Mouse (Mus musculus): ENCODE measurements at regions not wholly inside any gene's neighbourhood (a gene's known extent, or its start where the extent isn't known, plus 50 kb on each side); places are given as distances from the start of the nearest gene placed in this dataset.
"Not testable (repeated sequence)": the region's sequence is repeated elsewhere in the genome, so short reads cannot be mapped to it uniquely, and the experiment has no call there.

GRCm38 (mm10) chr14:71597859-71598258 is 893.8 kb downstream of the Gm9195 start:
- Histone ChIP-seq H3K9me3 (replicated peaks) (no peaks in the 10 kb centered on the region), H3K27me3 (no peaks in the 10 kb centered on the region), H3K4me1 (replicated peaks) (no peaks in the 10 kb centered on the region), H3K27ac (no peak overlapping the region), H3K36me3 (no peaks in the 10 kb centered on the region), H3K4me3 (replicated peaks) (no peak overlapping the region), H3K4me2 (no peak overlapping the region), H3K9ac (no peak overlapping the region)
- 48% methylated on average over 3 of the region's 3 CpGs for WGBS (ENCODE audit: insufficient replicate concordance)
- no peak for ATAC-seq (ENCODE audit: low read depth)
- DNase-seq = no peak

- Histone ChIP-seq H3K4me1 (replicated peaks) (no peaks in the 10 kb centered on the region), H3K4me3 (replicated peaks) (no peak overlapping the region), H3K27me3 (no peaks in the 10 kb centered on the region), H3K9me3 (replicated peaks) (no peaks in the 10 kb centered on the region), H3K4me2 (no peak overlapping the region), H3K9ac (no peak overlapping the region), H3K27ac (no peak overlapping the region), H3K36me3 (no peaks in the 10 kb centered on the region)
- ATAC-seq (ENCODE audit: low read depth) (no peak), DNase-seq (no peak)
- 14% methylated on average over 1 of the region's 1 CpGs for WGBS (ENCODE audit: insufficient replicate concordance)
Measured at GRCm38 (mm10) chr14:71588694-71589240, 902.9 kb downstream of the Gm9195 start.

GRCm38 (mm10) chr14:71588006-71588405 is 903.6 kb downstream of the Gm9195 start:
- no peaks in the 10 kb centered on the region for H3K36me3 ChIP-seq
- no peak overlapping the region for H3K4me3 ChIP-seq (replicated peaks)
- ATAC-seq (ENCODE audit: low read depth) = no peak
- H3K9me3 ChIP-seq (replicated peaks) = no peaks in the 10 kb centered on the region
- H3K27me3 ChIP-seq = no peaks in the 10 kb centered on the region
- no peak overlapping the region for H3K27ac ChIP-seq
- no peaks in the 10 kb centered on the region for H3K4me1 ChIP-seq (replicated peaks)
- no peak overlapping the region for H3K9ac ChIP-seq
- no peak overlapping the region for H3K4me2 ChIP-seq
- DNase-seq = no peak

GRCm38 (mm10) chr14:71564816-71565215 is 926.8 kb downstream of the Gm9195 start:
- 50% methylated on average over 3 of the region's 3 CpGs for WGBS (ENCODE audit: insufficient replicate concordance)
- Histone ChIP-seq H3K9ac (no peak overlapping the region), H3K36me3 (no peaks in the 10 kb centered on the region), H3K4me1 (replicated peaks) (no peaks in the 10 kb centered on the region), H3K4me3 (replicated peaks) (no peak overlapping the region), H3K9me3 (replicated peaks) (no peaks in the 10 kb centered on the region), H3K4me2 (no peak overlapping the region), H3K27me3 (no peaks in the 10 kb centered on the region), H3K27ac (no peak overlapping the region)
- DNase-seq (no peak), ATAC-seq (ENCODE audit: low read depth) (no peak)

GRCm38 (mm10) chr14:71561906-71562305 is 929.7 kb downstream of the Gm9195 start:
- Histone ChIP-seq H3K9me3 (replicated peaks) (no peaks in the 10 kb centered on the region), H3K4me1 (replicated peaks) (no peaks in the 10 kb centered on the region), H3K9ac (no peak overlapping the region), H3K36me3 (no peaks in the 10 kb centered on the region), H3K27ac (no peak overlapping the region), H3K27me3 (no peaks in the 10 kb centered on the region), H3K4me2 (no peak overlapping the region), H3K4me3 (replicated peaks) (no peak overlapping the region)
- DNase-seq = no peak
- ATAC-seq (ENCODE audit: low read depth) = no peak
- WGBS (ENCODE audit: insufficient replicate concordance) = 57% methylated on average over 4 of the region's 4 CpGs

- not testable (repeated sequence) for H3K4me2 ChIP-seq; H3K27ac ChIP-seq; H3K4me3 ChIP-seq (replicated peaks); H3K36me3 ChIP-seq; H3K27me3 ChIP-seq; ATAC-seq (ENCODE audit: low read depth); DNase-seq; H3K4me1 ChIP-seq (replicated peaks); H3K9ac ChIP-seq; H3K9me3 ChIP-seq (replicated peaks)
- WGBS (ENCODE audit: insufficient replicate concordance) = 73% methylated on average over 2 of the region's 3 CpGs
Measured at GRCm38 (mm10) chr14:71554324-71554723, 937.3 kb downstream of the Gm9195 start.

- Histone ChIP-seq H3K9ac (no peak overlapping the region), H3K9me3 (replicated peaks) (no peaks in the 10 kb centered on the region), H3K27ac (no peak overlapping the region), H3K4me3 (replicated peaks) (no peak overlapping the region), H3K27me3 (no peaks in the 10 kb centered on the region), H3K4me2 (no peak overlapping the region), H3K36me3 (no peaks in the 10 kb centered on the region), H3K4me1 (replicated peaks) (no peaks in the 10 kb centered on the region)
- DNase-seq (no peak), ATAC-seq (ENCODE audit: low read depth) (no peak)
- 59% methylated on average over 3 of the region's 3 CpGs for WGBS (ENCODE audit: insufficient replicate concordance)
Measured at GRCm38 (mm10) chr14:71543580-71543979, 943.9 kb upstream of the Fam160b2 start.

- Histone ChIP-seq H3K4me3 (replicated peaks) (no peak overlapping the region), H3K9me3 (replicated peaks) (no peaks in the 10 kb centered on the region), H3K9ac (no peak overlapping the region), H3K4me1 (replicated peaks) (no peaks in the 10 kb centered on the region), H3K36me3 (no peaks in the 10 kb centered on the region), H3K4me2 (no peak overlapping the region), H3K27ac (no peak overlapping the region), H3K27me3 (no peaks in the 10 kb centered on the region)
- no peak for DNase-seq
- no peak for ATAC-seq (ENCODE audit: low read depth)
- 32% methylated on average over 11 of the region's 11 CpGs for WGBS (ENCODE audit: insufficient replicate concordance)
Measured at GRCm38 (mm10) chr14:71532074-71532659, 932.5 kb upstream of the Fam160b2 start.

GRCm38 (mm10) chr14:71531298-71531697 is 931.7 kb upstream of the Fam160b2 start:
- Histone ChIP-seq H3K4me1 (replicated peaks) (no peaks in the 10 kb centered on the region), H3K9me3 (replicated peaks) (no peaks in the 10 kb centered on the region), H3K4me2 (no peak overlapping the region), H3K27me3 (no peaks in the 10 kb centered on the region), H3K4me3 (replicated peaks) (no peak overlapping the region), H3K36me3 (no peaks in the 10 kb centered on the region), H3K9ac (no peak overlapping the region), H3K27ac (no peak overlapping the region)
- WGBS (ENCODE audit: insufficient replicate concordance) = 51% methylated on average over 2 of the region's 2 CpGs
- ATAC-seq (ENCODE audit: low read depth) (no peak), DNase-seq (no peak)

GRCm38 (mm10) chr14:71530421-71530820 is 930.8 kb upstream of the Fam160b2 start:
- no peak overlapping the region for H3K4me2 ChIP-seq
- no peaks in the 10 kb centered on the region for H3K4me1 ChIP-seq (replicated peaks)
- no peaks in the 10 kb centered on the region for H3K27me3 ChIP-seq
- H3K27ac ChIP-seq = no peak overlapping the region
- H3K9me3 ChIP-seq (replicated peaks) = no peaks in the 10 kb centered on the region
- WGBS (ENCODE audit: insufficient replicate concordance) = 69% methylated on average over 6 of the region's 6 CpGs
- no peak for DNase-seq
- no peak overlapping the region for H3K4me3 ChIP-seq (replicated peaks)
- ATAC-seq (ENCODE audit: low read depth) = no peak
- no peak overlapping the region for H3K9ac ChIP-seq
- no peaks in the 10 kb centered on the region for H3K36me3 ChIP-seq

GRCm38 (mm10) chr14:71518541-71518940 is 918.9 kb upstream of the Fam160b2 start:
- H3K4me1 ChIP-seq (replicated peaks) = no peaks in the 10 kb centered on the region
- WGBS (ENCODE audit: insufficient replicate concordance) = 42% methylated on average over 2 of the region's 2 CpGs
- H3K27ac ChIP-seq = no peak overlapping the region
- H3K9ac ChIP-seq = no peak overlapping the region
- H3K36me3 ChIP-seq = no peaks in the 10 kb centered on the region
- no peak overlapping the region for H3K4me3 ChIP-seq (replicated peaks)
- H3K4me2 ChIP-seq = no peak overlapping the region
- H3K27me3 ChIP-seq = no peaks in the 10 kb centered on the region
- DNase-seq = no peak
- no peaks in the 10 kb centered on the region for H3K9me3 ChIP-seq (replicated peaks)
- ATAC-seq (ENCODE audit: low read depth) = no peak

GRCm38 (mm10) chr14:71500851-71501250 is 901.2 kb upstream of the Fam160b2 start:
- Histone ChIP-seq H3K27ac (no peak overlapping the region), H3K4me3 (replicated peaks) (no peak overlapping the region), H3K9me3 (replicated peaks) (no peaks in the 10 kb centered on the region), H3K36me3 (no peaks in the 10 kb centered on the region), H3K4me1 (replicated peaks) (no peaks in the 10 kb centered on the region), H3K4me2 (no peak overlapping the region), H3K27me3 (no peaks in the 10 kb centered on the region), H3K9ac (no peak overlapping the region)
- DNase-seq = no peak
- no peak for ATAC-seq (ENCODE audit: low read depth)
- 44% methylated on average over 1 of the region's 1 CpGs for WGBS (ENCODE audit: insufficient replicate concordance)
